Mouse (Mus musculus): ENCODE measurements around the gene Nudt9. TPM values are rescaled to one million over a fixed set of nuclear protein-coding genes. Genes with fewer than 3 reads are reported as not detected.
A peak's percentile ranks its signal among the peaks of the same experiment; 100 is the strongest.

Gene Nudt9
- polyA plus RNA-seq, 1 experiment from 2014 or later, result 61.3 TPM

GRCm38 (mm10) chr5:104103171-104103570 is 57.1 kb downstream of the Nudt9 start:
- ATAC-seq (replicated peaks; ENCODE audit: low FRiP score) (no peak), DNase-seq (ENCODE audit: low spot score) (no peak)
- H3K36me3 ChIP-seq (ENCODE audit: control insufficient read depth, insufficient read depth, low read length), result no peaks in the 10 kb centered on the region
- no peaks in the 10 kb centered on the region for H3K9me3 ChIP-seq (ENCODE audit: control insufficient read depth, low read length)
- no peak overlapping the region for H3K4me2 ChIP-seq (ENCODE audit: low read depth, low read length, severe bottlenecking)
- 80% methylated on average over 4 of the region's 4 CpGs for WGBS
- H3K4me1 ChIP-seq (replicated peaks; ENCODE audit: control insufficient read depth, insufficient read depth, low read length), result peaks cover 16% of the 10 kb centered on the region
- H3K27ac ChIP-seq (ENCODE audit: low read depth, low read length), result no peak overlapping the region
- no peaks in the 10 kb centered on the region for H3K27me3 ChIP-seq (ENCODE audit: control insufficient read depth, insufficient read depth, low read length)
- no peak overlapping the region for H3K9ac ChIP-seq (ENCODE audit: low read length)
- no peak overlapping the region for H3K4me3 ChIP-seq (ENCODE audit: low read depth, low read length)

GRCm38 (mm10) chr5:104104111-104104510 is 58.0 kb downstream of the Nudt9 start:
- no peak overlapping the region for H3K4me2 ChIP-seq (ENCODE audit: low read depth, low read length, severe bottlenecking)
- no peaks in the 10 kb centered on the region for H3K36me3 ChIP-seq (ENCODE audit: control insufficient read depth, insufficient read depth, low read length)
- H3K4me1 ChIP-seq (replicated peaks; ENCODE audit: control insufficient read depth, insufficient read depth, low read length), result peaks cover 24% of the 10 kb centered on the region
- no peaks in the 10 kb centered on the region for H3K9me3 ChIP-seq (ENCODE audit: control insufficient read depth, low read length)
- WGBS, result 56% methylated on average over 2 of the region's 2 CpGs
- no peaks in the 10 kb centered on the region for H3K27me3 ChIP-seq (ENCODE audit: control insufficient read depth, insufficient read depth, low read length)
- H3K4me3 ChIP-seq (ENCODE audit: low read depth, low read length), result no peak overlapping the region
- H3K27ac ChIP-seq (ENCODE audit: low read depth, low read length), result no peak overlapping the region
- H3K9ac ChIP-seq (ENCODE audit: low read length), result no peak overlapping the region
- ATAC-seq (replicated peaks; ENCODE audit: low FRiP score), result peak; percentile 15; the same call in 1 of the 2 replicates
- no peak for DNase-seq (ENCODE audit: low spot score)

- H3K27me3 ChIP-seq (ENCODE audit: control insufficient read depth, insufficient read depth, low read length), result no peaks in the 10 kb centered on the region
- H3K4me3 ChIP-seq (ENCODE audit: low read depth, low read length), result no peak overlapping the region
- 48% methylated on average over 11 of the region's 11 CpGs for WGBS
- peak overlapping the region; percentile 32 for H3K9ac ChIP-seq (ENCODE audit: low read length)
- no peaks in the 10 kb centered on the region for H3K36me3 ChIP-seq (ENCODE audit: control insufficient read depth, insufficient read depth, low read length)
- peak overlapping the region; percentile 83 for H3K27ac ChIP-seq (ENCODE audit: low read depth, low read length)
- ATAC-seq (replicated peaks; ENCODE audit: low FRiP score) (peak; percentile 38), DNase-seq (ENCODE audit: low spot score) (peak; percentile 65)
- H3K4me2 ChIP-seq (ENCODE audit: low read depth, low read length, severe bottlenecking), result peak overlapping the region; percentile 46; the same call in 1 of the 2 replicates
- H3K9me3 ChIP-seq (ENCODE audit: control insufficient read depth, low read length), result no peaks in the 10 kb centered on the region
- peaks cover 47% of the 10 kb centered on the region for H3K4me1 ChIP-seq (replicated peaks; ENCODE audit: control insufficient read depth, insufficient read depth, low read length)
Observed at GRCm38 (mm10) chr5:104108127-104108875, 62.2 kb downstream of the Nudt9 start.

GRCm38 (mm10) chr5:104108879-104109369 is 62.8 kb downstream of the Nudt9 start:
- peak; percentile 72 for DNase-seq (ENCODE audit: low spot score)
- H3K9ac ChIP-seq (ENCODE audit: low read length), result peak overlapping the region; percentile 32
- peak overlapping the region; percentile 46 for H3K4me2 ChIP-seq (ENCODE audit: low read depth, low read length, severe bottlenecking)
- no peaks in the 10 kb centered on the region for H3K27me3 ChIP-seq (ENCODE audit: control insufficient read depth, insufficient read depth, low read length)
- H3K27ac ChIP-seq (ENCODE audit: low read depth, low read length), result peak overlapping the region; percentile 83
- H3K9me3 ChIP-seq (ENCODE audit: control insufficient read depth, low read length), result no peaks in the 10 kb centered on the region
- WGBS, result 8% methylated on average over 18 of the region's 18 CpGs
- peak; percentile 49 for ATAC-seq (replicated peaks; ENCODE audit: low FRiP score)
- H3K4me1 ChIP-seq (replicated peaks; ENCODE audit: control insufficient read depth, insufficient read depth, low read length), result peaks cover 51% of the 10 kb centered on the region
- H3K36me3 ChIP-seq (ENCODE audit: control insufficient read depth, insufficient read depth, low read length), result no peaks in the 10 kb centered on the region
- no peak overlapping the region for H3K4me3 ChIP-seq (ENCODE audit: low read depth, low read length)

- 37% methylated on average over 3 of the region's 3 CpGs for WGBS
- H3K4me3 ChIP-seq (ENCODE audit: low read depth, low read length), result no peak overlapping the region
- no peaks in the 10 kb centered on the region for H3K36me3 ChIP-seq (ENCODE audit: control insufficient read depth, insufficient read depth, low read length)
- H3K9me3 ChIP-seq (ENCODE audit: control insufficient read depth, low read length), result no peaks in the 10 kb centered on the region
- H3K9ac ChIP-seq (ENCODE audit: low read length), result no peak overlapping the region
- ATAC-seq (replicated peaks; ENCODE audit: low FRiP score), result no peak
- H3K4me2 ChIP-seq (ENCODE audit: low read depth, low read length, severe bottlenecking), result peak overlapping the region; percentile 46; the same call in 1 of the 2 replicates
- H3K27me3 ChIP-seq (ENCODE audit: control insufficient read depth, insufficient read depth, low read length), result no peaks in the 10 kb centered on the region
- peaks cover 51% of the 10 kb centered on the region for H3K4me1 ChIP-seq (replicated peaks; ENCODE audit: control insufficient read depth, insufficient read depth, low read length)
- peak overlapping the region; percentile 83; the same call in 1 of the 2 replicates for H3K27ac ChIP-seq (ENCODE audit: low read depth, low read length)
- no peak for DNase-seq (ENCODE audit: low spot score)
Observed at GRCm38 (mm10) chr5:104109516-104109915, 63.4 kb downstream of the Nudt9 start.

- H3K27me3 ChIP-seq (ENCODE audit: control insufficient read depth, insufficient read depth, low read length), result no peaks in the 10 kb centered on the region
- peak; percentile 89 for ATAC-seq (replicated peaks; ENCODE audit: low FRiP score)
Observed at GRCm38 (mm10) chr5:104110171-104110920, 64.2 kb downstream of the Nudt9 start.

GRCm38 (mm10) chr5:104112016-104112415 is 65.9 kb downstream of the Nudt9 start:
- H3K4me1 ChIP-seq (replicated peaks; ENCODE audit: control insufficient read depth, insufficient read depth, low read length), result peaks cover 47% of the 10 kb centered on the region
- no peaks in the 10 kb centered on the region for H3K36me3 ChIP-seq (ENCODE audit: control insufficient read depth, insufficient read depth, low read length)
- no peak for ATAC-seq (replicated peaks; ENCODE audit: low FRiP score)
- WGBS, result 21% methylated on average over 9 of the region's 9 CpGs
- no peak overlapping the region for H3K9ac ChIP-seq (ENCODE audit: low read length)
- no peaks in the 10 kb centered on the region for H3K9me3 ChIP-seq (ENCODE audit: control insufficient read depth, low read length)
- H3K27me3 ChIP-seq (ENCODE audit: control insufficient read depth, insufficient read depth, low read length), result no peaks in the 10 kb centered on the region
- DNase-seq (ENCODE audit: low spot score), result no peak
- H3K27ac ChIP-seq (ENCODE audit: low read depth, low read length), result no peak overlapping the region
- H3K4me2 ChIP-seq (ENCODE audit: low read depth, low read length, severe bottlenecking), result peak overlapping the region; percentile 31; the same call in 1 of the 2 replicates
- no peak overlapping the region for H3K4me3 ChIP-seq (ENCODE audit: low read depth, low read length)

More at GRCm38 (mm10) chr5:104110171-104110920, 64.2 kb downstream of the Nudt9 start:
- DNase-seq (ENCODE audit: low spot score), result peak; percentile 76
- Histone ChIP-seq H3K4me1 (replicated peaks; ENCODE audit: control insufficient read depth, insufficient read depth, low read length) (peaks cover 51% of the 10 kb centered on the region), H3K27ac (ENCODE audit: low read depth, low read length) (peak overlapping the region; percentile 83), H3K4me3 (ENCODE audit: low read depth, low read length) (no peak overlapping the region), H3K36me3 (ENCODE audit: control insufficient read depth, insufficient read depth, low read length) (no peaks in the 10 kb centered on the region), H3K4me2 (ENCODE audit: low read depth, low read length, severe bottlenecking) (peak overlapping the region; percentile 26; the same call in 1 of the 2 replicates), H3K9me3 (ENCODE audit: control insufficient read depth, low read length) (no peaks in the 10 kb centered on the region), H3K9ac (ENCODE audit: low read length) (peak overlapping the region; percentile 29; the same call in 1 of the 2 replicates)
- WGBS, result 11% methylated on average over 9 of the region's 9 CpGs

- H3K9me3 ChIP-seq (ENCODE audit: control insufficient read depth, low read length), result no peaks in the 10 kb centered on the region
- ATAC-seq (replicated peaks; ENCODE audit: low FRiP score) (no peak), DNase-seq (ENCODE audit: low spot score) (no peak)
- H3K9ac ChIP-seq (ENCODE audit: low read length), result no peak overlapping the region; the same call in 1 of the 2 replicates
- H3K4me3 ChIP-seq (ENCODE audit: low read depth, low read length), result no peak overlapping the region
- H3K36me3 ChIP-seq (ENCODE audit: control insufficient read depth, insufficient read depth, low read length), result no peaks in the 10 kb centered on the region
- peaks cover 46% of the 10 kb centered on the region for H3K4me1 ChIP-seq (replicated peaks; ENCODE audit: control insufficient read depth, insufficient read depth, low read length)
- WGBS, result 32% methylated on average over 5 of the region's 5 CpGs
- peak overlapping the region; percentile 31; the same call in 1 of the 2 replicates for H3K4me2 ChIP-seq (ENCODE audit: low read depth, low read length, severe bottlenecking)
- H3K27ac ChIP-seq (ENCODE audit: low read depth, low read length), result 0 out of 2 replicates have a peak overlapping the region, but pooled peaks have one; percentile 50
- H3K27me3 ChIP-seq (ENCODE audit: control insufficient read depth, insufficient read depth, low read length), result no peaks in the 10 kb centered on the region
Observed at GRCm38 (mm10) chr5:104112511-104112910, 66.4 kb downstream of the Nudt9 start.

All from forebrain, embryonic 11.5 days (tissue).